Mouse (Mus musculus): ENCODE measurements at regions not wholly inside any gene's neighbourhood (a gene's known extent, or its start where the extent isn't known, plus 50 kb on each side); places are given as distances from the start of the nearest gene placed in this dataset.

- TF ChIP-seq POLR2A (IDR thresholded peaks at IDR 0.05; ENCODE audit: borderline replicate concordance, extremely low read depth, low read depth, low read length) (no peak), CTCF (IDR thresholded peaks at IDR 0.05; ENCODE audit: insufficient read depth, low read length) (no peak)
Measured at GRCm38 (mm10) chr3:62196679-62197078, 141.5 kb upstream of the Arhgef26 start.
